Mouse (Mus musculus) forelimb bud, embryonic 11.5 days (tissue): ENCODE results near the gene Dpep2nb.
"Not testable (repeated sequence)": the region's sequence is repeated elsewhere in the genome, so short reads cannot be mapped to it uniquely, and the experiment has no call there.

ENCODE experiments used
- DNase-seq: peaks from one replicate; pipeline ENCODE4 v3.0.0-alpha.2; 2012; ENCODE audit warnings: low read depth, low spot score

Dpep2nb gene

GRCm38 (mm10) chr8:106005875-106006274 is at the start of gene Dpep2nb:
Gene Dpep2nb, minus strand, starts transcription at chr8:106005975.
- no peak for DNase-seq

GRCm38 (mm10) chr8:106055038-106055437 is 49.3 kb upstream of the Dpep2nb start:
- no peak for DNase-seq

- no peak for DNase-seq
These were observed 48.5 kb upstream of the Dpep2nb start for GRCm38 (mm10) chr8:106054190-106054811.

GRCm38 (mm10) chr8:106052510-106053089 is 46.8 kb upstream of the Dpep2nb start:
- no peak for DNase-seq

GRCm38 (mm10) chr8:106051068-106051467 is 45.3 kb upstream of the Dpep2nb start:
- no peak for DNase-seq

- no peak for DNase-seq
These were observed 44.1 kb upstream of the Dpep2nb start for GRCm38 (mm10) chr8:106049840-106050239.

- DNase-seq, result no peak
These were observed 42.3 kb upstream of the Dpep2nb start for GRCm38 (mm10) chr8:106047854-106048630.

GRCm38 (mm10) chr8:106046872-106047559 is 41.2 kb upstream of the Dpep2nb start:
- no peak for DNase-seq

- DNase-seq, result no peak
These were observed 38.4 kb upstream of the Dpep2nb start for GRCm38 (mm10) chr8:106044151-106044550.

- no peak for DNase-seq
These were observed 37.3 kb upstream of the Dpep2nb start for GRCm38 (mm10) chr8:106043055-106043454.

GRCm38 (mm10) chr8:106040218-106040617 is 34.4 kb upstream of the Dpep2nb start:
- DNase-seq, result no peak

GRCm38 (mm10) chr8:106039605-106040004 is 33.8 kb upstream of the Dpep2nb start:
- no peak for DNase-seq

- no peak for DNase-seq
These were observed 32.9 kb upstream of the Dpep2nb start for GRCm38 (mm10) chr8:106038721-106039120.

GRCm38 (mm10) chr8:106022483-106022882 is 16.7 kb upstream of the Dpep2nb start:
- DNase-seq, result peak; percentile 79

- DNase-seq, result no peak
These were observed 12.3 kb upstream of the Dpep2nb start for GRCm38 (mm10) chr8:106018039-106018438.

GRCm38 (mm10) chr8:106017130-106017529 is 11.4 kb upstream of the Dpep2nb start:
- DNase-seq, result no peak

GRCm38 (mm10) chr8:106016284-106016683 is 10.5 kb upstream of the Dpep2nb start:
- DNase-seq, result no peak

- not testable (repeated sequence) for DNase-seq
These were observed 6.4 kb upstream of the Dpep2nb start for GRCm38 (mm10) chr8:106012203-106012602.

GRCm38 (mm10) chr8:106011643-106011986 is 5.8 kb upstream of the Dpep2nb start, which contains the start of gene Ddx28:
Gene Ddx28, minus strand, starts transcription at chr8:106011882.
- DNase-seq, result peak; percentile 10

- DNase-seq, result peak; percentile 94
These were observed 5.2 kb upstream of the Dpep2nb start for GRCm38 (mm10) chr8:106010748-106011642.

GRCm38 (mm10) chr8:106007891-106008290 is 2.1 kb upstream of the Dpep2nb start:
- not testable (repeated sequence) for DNase-seq
